Mouse (Mus musculus) forebrain, embryonic 15.5 days (tissue): ENCODE measurements around the gene Rin2. TPM values are rescaled to one million over a fixed set of nuclear protein-coding genes. Genes with fewer than 3 reads are reported as not detected.

Experiments used
- ATAC-seq: fragments of 200-750 bp; cut with Nextera tagmentation; replicated peaks from 2 replicates; pipeline ENCODE4 v1.8.0; 2017; ENCODE audit warnings: mild to moderate bottlenecking, moderate TSS enrichment, moderate library complexity
- H3K27ac ChIP-seq: fragments of 300-500 bp; sonication (generic); replicated peaks from 2 replicates; pipeline ENCODE4 v1.5.1; 2015; ENCODE audit warnings: mild to moderate bottlenecking, inconsistent platforms
- H3K27me3 ChIP-seq: fragments of 300-500 bp; sonication (generic); 2 replicates; pipeline ENCODE4 v1.6.1; 2015; ENCODE audit warnings: inconsistent platforms
- H3K36me3 ChIP-seq: fragments of 300-500 bp; sonication (generic); 2 replicates; pipeline ENCODE4 v1.6.1; 2015; ENCODE audit warnings: mild to moderate bottlenecking, inconsistent platforms
- H3K4me1 ChIP-seq: fragments of 300-500 bp; sonication (generic); 2 replicates; pipeline ENCODE4 v1.6.1; 2015; ENCODE audit warnings: inconsistent platforms
- H3K4me2 ChIP-seq: fragments of 300-500 bp; sonication (generic); replicated peaks from 2 replicates; pipeline ENCODE4 v1.6.1; 2015; ENCODE audit warnings: mild to moderate bottlenecking, inconsistent platforms
- H3K4me3 ChIP-seq: fragments of 300-500 bp; sonication (generic); 2 replicates; pipeline ENCODE4 v1.5.1; 2015; ENCODE audit warnings: mild to moderate bottlenecking, inconsistent platforms
- H3K9ac ChIP-seq: fragments of 300-500 bp; sonication (generic); replicated peaks from 2 replicates; pipeline ENCODE4 v1.6.1; 2015; ENCODE audit warnings: mild to moderate bottlenecking, inconsistent platforms
- H3K9me3 ChIP-seq: fragments of 300-500 bp; sonication (generic); 2 replicates; pipeline ENCODE4 v1.6.1; 2016; ENCODE audit warnings: inconsistent platforms
- WGBS: fragments of 180-500 bp; shearing (Covaris S2); methylation state at CpG from one replicate; pipeline ENCODE4 v1.1.7; 2015; ENCODE audit warnings: mixed read lengths; 5-methylcytosine and 5-hydroxymethylcytosine counted together
- polyA plus RNA-seq: library from polyadenylated mRNA; unstranded; fragments of >200 nt; fragmentation: Nextera tagmentation; extraction: Ambion mirVana; gene quantifications from 2 replicates; pipeline ENCODE4 v1.2.1, GENCODE M21; 2015

The Rin2 gene
- polyA plus RNA-seq, 1 experiment from 2014 or later, result 12.4 TPM

DNA sequence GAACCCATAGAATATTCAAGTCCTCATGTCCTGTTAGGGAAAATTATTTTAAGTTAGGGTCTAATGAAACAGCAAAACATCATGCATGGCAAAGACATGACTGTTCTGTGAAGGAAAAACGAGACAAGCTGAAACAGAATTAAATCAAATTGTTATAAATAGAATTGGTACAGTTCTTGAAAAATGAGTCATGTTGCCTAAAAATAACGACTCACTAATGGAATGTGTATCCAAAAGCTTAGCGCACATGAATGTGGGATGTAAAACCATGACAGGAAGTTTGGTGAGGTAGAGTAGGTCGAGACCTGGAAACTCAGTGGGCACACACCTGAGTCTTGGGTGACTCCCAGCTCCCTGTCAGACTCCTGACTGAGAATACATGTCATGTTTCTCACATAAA lies 4.9 kb upstream of the Rin2 start:
- 85% methylated on average over 4 of the region's 4 CpGs for WGBS
- H3K36me3 ChIP-seq, result no peaks in the 10 kb centered on the region

DNA sequence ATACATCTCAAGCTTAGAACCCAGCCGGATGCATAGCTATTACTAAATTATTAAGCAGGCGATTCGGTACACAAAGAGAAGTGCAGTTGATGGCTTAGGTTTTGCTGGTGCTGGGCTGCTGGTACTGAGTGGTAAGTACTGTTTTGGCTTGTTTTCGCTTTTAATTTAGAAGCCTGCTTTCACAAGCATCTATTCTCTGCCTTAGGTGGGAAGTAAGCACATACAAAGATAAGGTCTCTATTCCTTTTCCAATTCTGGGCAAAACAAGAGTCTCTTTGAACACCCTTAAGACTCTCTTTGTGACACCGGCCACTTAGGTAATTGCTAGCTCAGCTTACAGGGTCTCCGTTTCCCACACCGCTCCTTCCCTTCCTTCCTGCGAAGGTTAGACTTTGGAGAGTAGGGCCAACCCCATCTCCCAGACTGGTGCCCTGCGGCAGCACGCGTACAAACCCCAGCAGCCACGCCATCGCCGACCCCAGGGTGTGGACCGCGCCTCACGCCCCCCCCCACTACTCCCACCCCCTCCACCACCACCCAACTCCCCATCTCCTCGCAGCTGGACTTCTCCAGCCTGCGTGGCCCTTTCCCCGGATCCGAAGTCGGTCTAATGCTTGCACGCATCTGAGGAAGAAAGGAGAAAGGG lies 396 bp upstream of the Rin2 start:
- no peaks in the 10 kb centered on the region for H3K9me3 ChIP-seq
- H3K4me1 ChIP-seq, result peaks cover 15% of the 10 kb centered on the region
- H3K9ac ChIP-seq, result peak overlapping the region; percentile 60
- no peak overlapping the region for H3K27ac ChIP-seq
- peak overlapping the region; percentile 53 for H3K4me3 ChIP-seq
- ATAC-seq, result peak; percentile 47
- 3% methylated on average over 23 of the region's 23 CpGs for WGBS
- H3K4me2 ChIP-seq, result peak overlapping the region; percentile 74
- H3K27me3 ChIP-seq, result no peaks in the 10 kb centered on the region
- no peaks in the 10 kb centered on the region for H3K36me3 ChIP-seq

More for the DNA sequence above, 4.9 kb upstream of the Rin2 start:
- Histone ChIP-seq H3K4me2 (no peak overlapping the region), H3K9ac (no peak overlapping the region), H3K9me3 (no peaks in the 10 kb centered on the region), H3K4me3 (no peak overlapping the region), H3K27ac (no peak overlapping the region), H3K4me1 (peaks cover 9% of the 10 kb centered on the region), H3K27me3 (no peaks in the 10 kb centered on the region)
- ATAC-seq, result no peak

DNA sequence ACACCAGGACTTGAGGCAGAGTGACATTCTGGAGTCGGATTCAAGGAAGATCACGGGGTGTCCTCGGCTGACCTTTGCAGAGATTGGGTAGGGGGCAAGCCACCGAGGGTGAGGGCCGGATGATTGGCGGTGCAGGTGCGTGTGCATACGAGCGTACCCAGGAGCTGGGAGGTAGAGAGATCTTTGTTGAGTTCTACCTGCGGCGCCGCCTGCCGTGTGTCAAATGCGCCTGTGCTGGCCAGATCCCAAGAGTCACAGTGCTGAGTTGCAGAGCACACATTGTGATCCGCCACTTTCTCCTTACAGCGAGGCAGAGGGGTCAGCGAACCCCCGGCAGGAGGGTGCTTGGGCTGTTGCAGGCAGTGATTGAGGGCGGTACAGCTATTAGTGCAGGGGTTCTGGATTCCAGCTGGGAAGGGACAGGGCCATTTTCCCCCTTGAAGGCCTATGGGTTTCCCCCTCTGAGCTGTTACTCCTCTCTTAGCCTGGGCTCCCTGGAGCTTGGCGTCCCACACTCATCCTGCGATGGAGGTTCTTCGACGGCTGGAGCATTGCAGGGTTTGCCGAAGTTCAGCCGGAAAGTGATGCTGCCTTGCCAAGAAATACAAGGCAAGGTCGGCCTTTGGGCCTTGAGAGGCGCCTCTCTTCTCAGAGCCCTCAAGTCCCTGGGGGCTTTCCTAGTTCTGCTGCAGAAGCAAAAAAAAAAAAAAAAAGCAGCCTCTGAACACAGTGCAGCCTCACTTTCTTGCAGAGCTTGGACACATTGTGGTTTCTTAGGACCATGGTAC lies 935 bp downstream of the Rin2 start:
- Histone ChIP-seq H3K4me3 (peak overlapping the region; percentile 53), H3K36me3 (no peaks in the 10 kb centered on the region), H3K4me1 (peaks cover 15% of the 10 kb centered on the region), H3K9me3 (no peaks in the 10 kb centered on the region), H3K9ac (peak overlapping the region; percentile 60), H3K27ac (no peak overlapping the region), H3K4me2 (peak overlapping the region; percentile 74), H3K27me3 (no peaks in the 10 kb centered on the region)
- peak; percentile 61 for ATAC-seq
- WGBS, result 14% methylated on average over 27 of the region's 27 CpGs

DNA sequence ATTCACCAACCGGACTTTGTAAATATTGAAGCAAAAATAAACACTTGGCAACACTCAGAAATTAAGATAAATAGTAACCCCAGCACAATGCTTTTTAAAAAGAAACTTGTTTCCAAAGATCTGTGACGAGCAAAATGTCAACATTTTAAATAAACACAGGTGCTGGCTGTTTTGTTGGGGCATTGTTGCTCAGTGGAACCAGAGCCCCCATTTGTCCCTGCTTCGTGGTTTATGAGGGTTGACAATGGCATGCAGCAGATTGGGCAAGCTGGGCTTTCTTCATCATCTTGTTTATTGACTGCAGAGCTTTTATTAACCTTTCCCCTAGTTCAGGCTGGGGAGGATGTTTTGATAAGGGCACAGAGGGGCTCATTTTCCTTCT lies 1.5 kb downstream of the Rin2 start:
- H3K4me2 ChIP-seq, result peak overlapping the region; percentile 74; the same call in 1 of the 2 replicates
- no peak overlapping the region for H3K4me3 ChIP-seq
- ATAC-seq, result no peak
- no peak overlapping the region for H3K27ac ChIP-seq
- peaks cover 15% of the 10 kb centered on the region for H3K4me1 ChIP-seq
- WGBS, result 72% methylated on average over 3 of the region's 3 CpGs
- H3K9ac ChIP-seq, result no peak overlapping the region
- no peaks in the 10 kb centered on the region for H3K9me3 ChIP-seq
- no peaks in the 10 kb centered on the region for H3K36me3 ChIP-seq
- H3K27me3 ChIP-seq, result no peaks in the 10 kb centered on the region

DNA sequence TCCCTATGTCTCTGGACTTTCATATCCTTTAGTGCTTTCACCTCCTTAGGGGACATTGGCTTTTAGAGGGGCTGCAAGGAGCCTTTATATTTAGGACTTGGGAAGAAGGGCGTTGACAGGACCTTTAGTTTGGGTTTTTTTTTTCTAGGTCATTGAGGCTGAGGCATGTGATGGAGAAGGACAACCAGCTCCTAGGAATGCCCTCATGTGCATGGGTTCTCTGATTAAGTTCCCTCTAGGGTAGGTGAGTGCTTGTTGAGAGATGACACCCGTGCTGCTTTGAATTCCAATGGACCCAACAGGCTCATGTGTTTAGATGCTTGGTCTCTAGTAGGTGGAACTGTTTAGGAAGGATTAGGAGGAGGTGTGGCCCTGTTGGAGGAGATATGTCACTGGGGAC lies 1.9 kb downstream of the Rin2 start:
- 89% methylated on average over 2 of the region's 2 CpGs for WGBS
- no peak overlapping the region for H3K9ac ChIP-seq
- H3K27ac ChIP-seq, result no peak overlapping the region
- no peak overlapping the region for H3K4me2 ChIP-seq
- no peak for ATAC-seq
- H3K9me3 ChIP-seq, result no peaks in the 10 kb centered on the region
- H3K4me3 ChIP-seq, result no peak overlapping the region
- H3K4me1 ChIP-seq, result peaks cover 15% of the 10 kb centered on the region
- H3K36me3 ChIP-seq, result no peaks in the 10 kb centered on the region
- H3K27me3 ChIP-seq, result no peaks in the 10 kb centered on the region

DNA sequence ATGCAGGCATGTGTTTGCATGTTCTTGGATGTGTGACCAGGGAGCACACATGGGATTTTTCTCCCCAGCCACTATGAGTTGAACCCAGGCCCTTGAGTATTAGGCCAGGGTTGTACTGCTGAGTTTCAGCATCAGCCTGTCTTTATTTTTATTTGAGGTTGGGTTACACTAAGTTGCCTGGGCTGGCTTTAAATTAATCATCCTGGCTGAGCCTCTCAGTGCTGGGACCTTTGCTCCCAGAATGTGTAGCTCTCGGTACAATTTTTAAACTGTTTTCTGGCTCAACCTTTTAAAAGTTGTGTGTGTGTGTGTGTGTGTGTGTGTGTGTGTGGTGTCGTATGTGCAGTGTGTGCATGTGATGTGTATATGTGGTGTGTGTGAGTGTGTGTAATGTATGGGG lies 5.1 kb downstream of the Rin2 start:
- Histone ChIP-seq H3K9ac (no peak overlapping the region), H3K4me3 (no peak overlapping the region), H3K4me2 (no peak overlapping the region), H3K4me1 (peaks cover 13% of the 10 kb centered on the region), H3K27ac (no peak overlapping the region), H3K9me3 (no peaks in the 10 kb centered on the region), H3K27me3 (no peaks in the 10 kb centered on the region), H3K36me3 (no peaks in the 10 kb centered on the region)
- ATAC-seq, result no peak
- WGBS, result 94% methylated on average over 2 of the region's 2 CpGs

DNA sequence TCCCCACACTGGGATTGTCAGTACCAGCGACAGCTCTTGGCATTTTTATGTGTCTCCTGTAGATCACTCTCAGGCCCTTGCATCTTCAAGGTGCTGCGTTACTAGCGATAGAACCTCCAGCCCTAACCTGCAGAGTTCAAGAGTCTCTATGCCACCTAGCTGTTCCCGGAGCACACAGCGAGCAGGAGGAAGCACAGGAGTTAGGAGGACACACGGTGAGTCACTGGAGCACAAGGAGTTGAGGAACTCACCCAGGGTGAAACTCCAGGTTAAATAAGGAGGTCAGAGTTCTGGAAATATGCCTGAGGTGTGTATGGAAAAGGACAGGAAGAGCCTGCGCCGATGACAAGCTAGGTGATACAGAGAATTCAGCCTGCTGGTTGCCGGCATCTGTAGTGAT lies 5.7 kb downstream of the Rin2 start:
- H3K9ac ChIP-seq, result no peak overlapping the region
- no peak for ATAC-seq
- H3K9me3 ChIP-seq, result no peaks in the 10 kb centered on the region
- peaks cover 13% of the 10 kb centered on the region for H3K4me1 ChIP-seq
- no peak overlapping the region for H3K27ac ChIP-seq
- no peak overlapping the region for H3K4me2 ChIP-seq
- H3K4me3 ChIP-seq, result no peak overlapping the region
- no peaks in the 10 kb centered on the region for H3K36me3 ChIP-seq
- 84% methylated on average over 9 of the region's 9 CpGs for WGBS
- H3K27me3 ChIP-seq, result no peaks in the 10 kb centered on the region

DNA sequence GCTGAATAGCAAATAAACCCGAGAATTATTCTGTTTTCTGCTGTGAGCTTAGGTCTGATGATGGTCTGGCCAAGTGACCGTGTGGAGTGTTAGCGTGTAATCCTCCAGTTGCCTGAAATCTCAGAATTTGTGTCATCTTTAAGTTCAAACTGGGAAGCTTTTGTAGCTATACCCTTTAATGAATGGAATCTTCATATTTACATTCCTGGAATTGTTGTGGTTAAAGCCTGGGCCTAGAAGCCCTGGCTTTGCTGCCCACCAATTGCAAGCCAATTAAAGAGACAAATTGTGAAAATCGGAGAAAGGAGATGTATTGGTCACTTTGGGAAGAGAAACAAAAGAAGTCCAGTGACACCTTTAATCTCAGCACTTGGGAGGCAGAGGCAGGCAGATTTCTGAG lies 6.6 kb downstream of the Rin2 start:
- no peaks in the 10 kb centered on the region for H3K36me3 ChIP-seq
- ATAC-seq, result no peak
- H3K4me1 ChIP-seq, result peaks cover 7% of the 10 kb centered on the region; the same call in 1 of the 2 replicates
- 88% methylated on average over 4 of the region's 4 CpGs for WGBS
- H3K27ac ChIP-seq, result no peak overlapping the region
- H3K9ac ChIP-seq, result no peak overlapping the region
- no peaks in the 10 kb centered on the region for H3K9me3 ChIP-seq
- H3K4me2 ChIP-seq, result no peak overlapping the region
- H3K4me3 ChIP-seq, result no peak overlapping the region
- H3K27me3 ChIP-seq, result no peaks in the 10 kb centered on the region

DNA sequence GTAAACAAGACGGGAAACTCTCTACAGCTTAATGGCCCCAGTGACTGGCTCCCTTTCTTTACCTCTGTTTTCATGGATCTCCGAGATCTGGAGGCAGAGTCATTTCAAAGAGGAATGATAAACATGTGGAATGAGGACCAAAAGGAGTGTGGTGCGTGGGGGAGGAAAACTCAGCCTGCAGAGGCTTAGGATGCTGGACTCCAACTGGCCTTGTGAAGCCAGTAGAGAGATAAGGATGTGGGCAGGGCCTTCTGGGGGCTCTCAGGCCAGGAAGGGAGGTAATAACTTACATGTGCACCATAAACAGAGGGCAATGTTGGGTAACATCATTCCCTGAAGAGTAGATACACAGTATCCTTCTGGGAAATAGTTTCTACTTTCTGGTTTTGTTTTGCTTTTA lies 7.9 kb downstream of the Rin2 start:
- no peak for ATAC-seq
- WGBS, result 77% methylated on average over 3 of the region's 3 CpGs
- H3K27me3 ChIP-seq, result no peaks in the 10 kb centered on the region
- H3K9me3 ChIP-seq, result no peaks in the 10 kb centered on the region
- no peak overlapping the region for H3K27ac ChIP-seq
- no peaks in the 10 kb centered on the region for H3K36me3 ChIP-seq
- no peak overlapping the region for H3K4me2 ChIP-seq
- H3K4me3 ChIP-seq, result no peak overlapping the region
- no peak overlapping the region for H3K9ac ChIP-seq
- H3K4me1 ChIP-seq, result peaks cover 7% of the 10 kb centered on the region; the same call in 1 of the 2 replicates

DNA sequence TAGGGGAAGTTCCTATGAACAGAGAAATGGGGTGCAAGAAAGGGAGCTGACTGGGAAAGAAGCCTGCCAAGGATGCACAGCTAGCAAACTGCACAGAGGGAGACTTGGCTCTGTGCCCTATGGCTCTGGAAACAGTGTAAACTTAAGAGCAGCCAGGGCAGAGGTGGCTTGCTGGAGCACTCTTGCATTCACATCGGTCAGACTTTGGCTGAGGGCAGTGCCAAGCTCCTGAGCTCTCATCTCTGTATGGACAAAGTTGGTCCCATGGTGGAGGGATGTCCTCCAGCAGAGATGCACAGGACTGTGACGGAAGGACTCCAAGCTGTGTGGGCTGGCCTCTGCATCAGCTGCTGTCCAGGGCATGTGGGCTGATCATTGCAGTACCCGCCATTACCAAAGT lies 8.5 kb downstream of the Rin2 start:
- WGBS, result 70% methylated on average over 3 of the region's 3 CpGs
- H3K36me3 ChIP-seq, result no peaks in the 10 kb centered on the region
- no peak overlapping the region for H3K4me3 ChIP-seq
- H3K4me1 ChIP-seq, result peaks cover 7% of the 10 kb centered on the region; the same call in 1 of the 2 replicates
- no peak overlapping the region for H3K27ac ChIP-seq
- no peaks in the 10 kb centered on the region for H3K9me3 ChIP-seq
- no peaks in the 10 kb centered on the region for H3K27me3 ChIP-seq
- no peak for ATAC-seq
- H3K4me2 ChIP-seq, result no peak overlapping the region
- H3K9ac ChIP-seq, result no peak overlapping the region

DNA sequence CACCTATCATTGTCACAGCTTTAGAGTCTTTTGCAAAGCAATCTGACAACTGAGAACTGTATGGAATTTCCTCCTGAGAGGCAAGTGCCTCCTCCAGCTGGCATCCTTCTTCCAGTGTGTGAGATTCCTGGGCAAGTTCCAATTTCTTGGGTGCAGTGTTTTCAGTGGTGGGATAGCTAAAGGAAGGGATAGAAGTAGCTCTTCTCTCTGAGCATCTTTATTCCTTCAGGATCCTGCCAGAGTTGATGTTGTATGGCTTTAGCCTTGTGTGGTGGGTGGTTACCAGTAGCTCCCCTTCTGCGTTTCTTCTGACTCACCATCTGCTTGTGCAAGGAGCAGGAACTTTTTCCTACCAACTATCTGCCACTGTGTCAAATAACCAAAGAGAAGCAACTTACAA lies 9.1 kb downstream of the Rin2 start:
- H3K27ac ChIP-seq, result no peak overlapping the region
- H3K4me1 ChIP-seq, result peaks cover 7% of the 10 kb centered on the region; the same call in 1 of the 2 replicates
- H3K36me3 ChIP-seq, result no peaks in the 10 kb centered on the region
- 96% methylated on average over 1 of the region's 1 CpGs for WGBS
- no peak overlapping the region for H3K4me3 ChIP-seq
- no peak overlapping the region for H3K4me2 ChIP-seq
- no peak overlapping the region for H3K9ac ChIP-seq
- no peaks in the 10 kb centered on the region for H3K27me3 ChIP-seq
- ATAC-seq, result no peak
- no peaks in the 10 kb centered on the region for H3K9me3 ChIP-seq

DNA sequence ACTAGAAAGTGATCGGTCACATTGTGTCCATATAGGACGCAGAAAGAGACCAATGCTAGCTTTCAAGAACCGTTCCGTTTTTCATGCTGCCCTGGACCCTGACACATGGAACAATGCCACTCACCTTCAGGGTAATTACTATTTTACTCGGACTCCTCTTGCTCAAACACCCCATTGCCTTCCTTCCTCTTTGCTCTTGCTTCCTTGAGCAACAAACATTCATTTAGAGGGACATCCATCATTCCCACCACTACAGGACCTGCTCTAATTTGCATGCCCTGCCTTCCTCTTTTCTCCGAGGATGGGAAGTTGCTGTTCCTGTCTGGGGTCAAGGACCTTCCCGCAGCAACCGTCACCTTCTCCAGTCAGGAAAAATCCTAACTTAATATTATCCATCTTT lies 9.9 kb downstream of the Rin2 start:
- H3K36me3 ChIP-seq, result no peaks in the 10 kb centered on the region
- no peak overlapping the region for H3K4me3 ChIP-seq
- no peak overlapping the region for H3K27ac ChIP-seq
- no peak for ATAC-seq
- WGBS, result 88% methylated on average over 8 of the region's 8 CpGs
- no peak overlapping the region for H3K4me2 ChIP-seq
- H3K9me3 ChIP-seq, result no peaks in the 10 kb centered on the region
- peaks cover 7% of the 10 kb centered on the region; the same call in 1 of the 2 replicates for H3K4me1 ChIP-seq
- H3K9ac ChIP-seq, result no peak overlapping the region
- no peaks in the 10 kb centered on the region for H3K27me3 ChIP-seq
